Mouse (Mus musculus) thymus, postnatal 14 days (tissue): Measurements from ENCODE around the gene Tspan3.

Experiments
- DNase-seq: peaks from one replicate; pipeline ENCODE4 v3.0.0; 2021

The Tspan3 gene

GRCm38 (mm10) chr9:56107527-56107926 is 57.8 kb downstream of the Tspan3 start:
- DNase-seq, result no peak

- DNase-seq, result no peak
Measured at GRCm38 (mm10) chr9:56106274-56107072, 58.8 kb downstream of the Tspan3 start.

GRCm38 (mm10) chr9:56104921-56105320 is 60.4 kb downstream of the Tspan3 start:
- DNase-seq, result no peak

GRCm38 (mm10) chr9:56101022-56101421 is 64.3 kb downstream of the Tspan3 start:
- no peak for DNase-seq

GRCm38 (mm10) chr9:56100041-56100522 is 65.2 kb downstream of the Tspan3 start:
- no peak for DNase-seq

- DNase-seq, result no peak
Measured at GRCm38 (mm10) chr9:56097584-56098298, 67.5 kb downstream of the Tspan3 start.

GRCm38 (mm10) chr9:56092102-56092501 is 73.2 kb downstream of the Tspan3 start:
- DNase-seq, result peak; percentile 67

GRCm38 (mm10) chr9:56090546-56091225 is 74.6 kb downstream of the Tspan3 start:
- peak; percentile 69 for DNase-seq

GRCm38 (mm10) chr9:56089778-56090520 is 75.3 kb downstream of the Tspan3 start, which contains the start of gene Pstpip1:
Pstpip1 (plus strand) TSS chr9:56089962.
- DNase-seq, result peak; percentile 95

- no peak for DNase-seq
Measured at GRCm38 (mm10) chr9:56086524-56086923, 78.8 kb downstream of the Tspan3 start.
